Mouse (Mus musculus) retina, adult 2 months (tissue): Measurements from ENCODE around the gene Ing5.
"Not testable (repeated sequence)": the region's sequence is repeated elsewhere in the genome, so short reads cannot be mapped to it uniquely, and the experiment has no call there.

Source experiments
- DNase-seq: peaks from one replicate; pipeline ENCODE4 v3.0.0-alpha.2; 2012; ENCODE audit warnings: low read depth, low spot score

The Ing5 gene

GRCm38 (mm10) chr1:93803556-93804507, at the start of gene Ing5:
Gene Ing5 (plus strand): TSS chr1:93803965.
- DNase-seq: peak; percentile 95

GRCm38 (mm10) chr1:93754573-93755290, 49.0 kb upstream of the Ing5 start, which contains the start of gene Thap4:
Gene Thap4 (minus strand): TSS chr1:93754864.
- peak; percentile 81 for DNase-seq

- no peak for DNase-seq
Measured at GRCm38 (mm10) chr1:93755291-93755610, 48.5 kb upstream of the Ing5 start.

- no peak for DNase-seq
Measured at GRCm38 (mm10) chr1:93755618-93756017, 48.1 kb upstream of the Ing5 start.

GRCm38 (mm10) chr1:93756154-93756553, 47.6 kb upstream of the Ing5 start:
- DNase-seq: no peak

GRCm38 (mm10) chr1:93760076-93760475, 43.7 kb upstream of the Ing5 start:
- DNase-seq: no peak

GRCm38 (mm10) chr1:93763531-93763930, 40.2 kb upstream of the Ing5 start:
- not testable (repeated sequence) for DNase-seq

- DNase-seq: no peak
Measured at GRCm38 (mm10) chr1:93764871-93765591, 38.7 kb upstream of the Ing5 start.

- DNase-seq: no peak
Measured at GRCm38 (mm10) chr1:93767600-93767999, 36.2 kb upstream of the Ing5 start.

- DNase-seq: no peak
Measured at GRCm38 (mm10) chr1:93769901-93770300, 33.9 kb upstream of the Ing5 start.

GRCm38 (mm10) chr1:93776686-93777085, 27.1 kb upstream of the Ing5 start:
- no peak for DNase-seq

- DNase-seq: no peak
Measured at GRCm38 (mm10) chr1:93786912-93787311, 16.9 kb upstream of the Ing5 start.

- DNase-seq: no peak
Measured at GRCm38 (mm10) chr1:93794526-93794925, 9.2 kb upstream of the Ing5 start.

GRCm38 (mm10) chr1:93795886-93796285, 7.9 kb upstream of the Ing5 start:
- DNase-seq: no peak

GRCm38 (mm10) chr1:93800670-93801503, 2.9 kb upstream of the Ing5 start:
- no peak for DNase-seq

GRCm38 (mm10) chr1:93801741-93802238, 2.0 kb upstream of the Ing5 start, which contains the start of gene Dtymk:
Gene Dtymk (minus strand): TSS chr1:93801934.
- peak; percentile 89 for DNase-seq

- no peak for DNase-seq
Measured at GRCm38 (mm10) chr1:93802771-93803170, 994 bp upstream of the Ing5 start.

GRCm38 (mm10) chr1:93804818-93805217, 1.1 kb downstream of the Ing5 start:
- no peak for DNase-seq

GRCm38 (mm10) chr1:93805221-93805951, 1.6 kb downstream of the Ing5 start:
- DNase-seq: no peak

- DNase-seq: no peak
Measured at GRCm38 (mm10) chr1:93808871-93809270, 5.1 kb downstream of the Ing5 start.
